Mouse (Mus musculus) heart, postnatal 0 days (tissue): ENCODE results near the gene Fam53b.

Source experiments
- CTCF ChIP-seq: IDR thresholded peaks from 2 replicates; pipeline ENCODE4 v1.5.1; 2016; ENCODE audit warnings: antibody characterized with exemption, control low read depth, low read depth
- EP300 ChIP-seq: IDR thresholded peaks from 2 replicates; pipeline ENCODE4 v1.6.1; 2016; ENCODE audit warnings: antibody characterized with exemption, low read depth

DNA sequence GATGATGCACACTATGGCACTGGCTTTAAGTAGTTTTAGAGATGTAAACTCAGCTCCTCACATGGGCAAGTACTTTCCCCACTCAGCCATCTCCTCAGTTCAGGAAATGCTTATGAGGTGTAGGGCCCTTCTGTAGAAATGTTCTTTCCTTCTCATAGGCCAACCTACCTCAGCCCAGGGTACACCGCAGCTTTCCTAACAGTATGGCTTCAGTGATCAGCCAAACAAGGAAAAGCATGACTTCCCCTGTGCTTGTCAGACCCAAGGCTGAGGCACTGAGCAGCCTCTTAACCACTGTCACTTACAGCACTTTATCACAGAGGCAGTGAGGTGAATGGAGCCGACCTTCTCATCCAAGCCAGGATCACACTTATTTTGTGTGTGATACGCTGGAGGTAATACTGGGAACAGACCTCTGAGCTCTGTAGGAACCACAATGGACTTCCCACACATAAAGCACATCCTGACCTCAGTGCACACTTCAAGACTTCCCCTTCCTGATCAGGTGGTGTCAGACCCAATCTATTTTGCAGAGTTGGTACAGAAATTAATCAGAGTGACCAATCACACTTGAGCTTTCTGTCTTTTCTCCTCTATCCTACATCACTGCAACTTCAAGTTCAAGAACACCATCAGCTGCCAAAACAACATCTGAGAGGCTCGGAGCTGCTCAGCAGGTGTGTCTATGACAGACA is 26.0 kb downstream of the Fam53b start:
- TF ChIP-seq CTCF (no peak), EP300 (no peak)
